Mouse (Mus musculus) 3T3-L1 (cell line): ENCODE data around the gene Vav3.

Experiments
- DNase-seq: peaks from one replicate; pipeline ENCODE4 v3.0.0-alpha.2; 2015; ENCODE audit warnings: low read depth, low spot score

The Vav3 gene

DNA sequence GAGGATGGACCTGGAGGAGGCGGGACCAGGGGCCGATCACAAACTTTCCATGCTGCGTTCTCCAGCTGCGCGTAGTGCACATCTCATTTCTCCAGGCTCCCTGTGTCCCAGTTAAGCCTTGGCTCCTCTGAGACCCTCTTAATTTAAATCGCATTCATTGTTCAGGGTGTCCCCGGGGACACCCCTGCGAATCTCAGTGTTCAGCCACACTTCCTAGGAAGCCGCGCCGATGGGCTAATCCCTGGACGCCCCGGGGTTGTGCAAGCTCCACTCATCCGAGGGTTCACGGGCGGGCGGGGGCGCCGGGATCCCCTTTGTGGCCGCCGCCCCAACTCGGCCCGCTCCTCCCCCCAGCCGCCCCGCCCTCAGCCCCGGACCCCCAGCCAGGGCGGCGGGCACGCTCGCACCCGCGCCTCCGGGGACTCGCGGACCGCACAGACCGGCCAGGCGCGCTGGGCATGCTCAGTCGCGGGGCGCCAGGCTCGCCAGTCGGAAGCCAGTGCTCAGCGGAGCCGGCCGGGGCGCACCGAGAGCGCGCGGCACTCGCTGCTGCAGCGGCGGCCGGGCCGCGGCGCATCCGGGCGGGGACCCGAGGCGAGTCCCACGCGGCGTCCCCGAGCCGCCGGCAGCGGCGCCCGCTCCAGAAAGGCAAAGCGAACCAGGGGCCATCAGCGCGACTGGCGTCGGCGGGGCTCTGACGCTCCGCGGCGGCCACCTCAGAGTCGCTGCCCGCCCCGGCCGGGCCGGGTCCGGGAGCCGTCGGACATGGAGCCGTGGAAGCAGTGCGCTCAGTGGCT lies at the start of gene Vav3:
Gene Vav3 (plus strand): TSS at position 380 of the 797 bp plus-strand sequence.
- DNase-seq = peak; percentile 49

DNA sequence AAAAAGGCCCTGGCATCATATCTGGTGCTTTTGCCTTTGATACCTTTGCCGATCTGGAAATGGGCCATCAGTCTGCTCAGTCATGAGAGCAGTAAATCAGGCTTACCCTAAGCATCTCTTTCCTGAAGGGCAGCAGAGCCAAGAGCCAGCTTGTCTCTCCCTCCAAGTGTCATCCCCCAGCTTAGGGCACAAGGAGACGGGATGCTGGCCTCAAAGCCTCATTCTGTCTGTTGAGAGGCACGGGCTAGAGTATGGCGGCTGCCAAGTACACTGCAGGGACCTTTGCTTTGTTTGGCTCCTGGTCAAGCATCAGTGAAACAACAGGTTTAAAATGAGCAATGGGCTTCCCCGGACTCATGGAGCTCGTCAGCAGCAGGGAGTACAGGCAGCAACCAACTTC lies 41.6 kb upstream of the Vav3 start:
- peak; percentile 18 for DNase-seq

DNA sequence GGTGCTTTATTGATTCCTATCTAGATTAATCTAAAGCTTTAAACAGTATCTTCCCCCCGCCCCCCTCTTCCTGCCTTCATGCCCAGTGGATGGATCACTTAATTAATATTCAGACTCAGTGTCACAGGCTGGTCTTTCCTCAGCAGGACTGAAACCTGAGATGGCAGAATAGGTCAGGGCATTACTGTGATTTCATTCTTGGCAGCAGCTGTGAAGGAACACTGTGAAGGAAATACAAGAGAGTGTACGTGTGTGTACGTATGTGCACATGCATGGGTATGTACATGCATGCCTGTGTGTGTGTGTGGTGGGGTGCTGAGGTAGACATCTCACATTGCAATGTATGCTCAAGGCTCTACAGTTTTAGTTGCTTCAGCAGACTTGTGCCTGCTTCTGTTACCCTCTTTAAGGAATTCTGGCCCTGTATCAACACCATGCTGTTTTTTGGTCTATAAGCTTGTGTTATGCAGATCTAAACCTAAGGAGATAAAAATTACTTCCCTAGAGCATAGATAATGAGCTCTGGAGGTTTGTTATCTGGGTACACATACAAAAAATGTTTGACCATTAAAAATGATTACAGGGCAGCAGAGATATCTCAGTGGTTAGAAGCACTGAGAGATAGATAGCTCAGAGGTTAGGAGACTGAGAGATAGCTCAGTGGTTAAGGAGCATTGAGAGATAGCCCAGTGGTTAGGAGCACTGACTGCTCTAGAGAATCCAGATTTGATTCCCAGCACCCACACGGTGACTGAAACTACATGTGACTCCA lies 41.0 kb upstream of the Vav3 start:
- peak; percentile 39 for DNase-seq

DNA sequence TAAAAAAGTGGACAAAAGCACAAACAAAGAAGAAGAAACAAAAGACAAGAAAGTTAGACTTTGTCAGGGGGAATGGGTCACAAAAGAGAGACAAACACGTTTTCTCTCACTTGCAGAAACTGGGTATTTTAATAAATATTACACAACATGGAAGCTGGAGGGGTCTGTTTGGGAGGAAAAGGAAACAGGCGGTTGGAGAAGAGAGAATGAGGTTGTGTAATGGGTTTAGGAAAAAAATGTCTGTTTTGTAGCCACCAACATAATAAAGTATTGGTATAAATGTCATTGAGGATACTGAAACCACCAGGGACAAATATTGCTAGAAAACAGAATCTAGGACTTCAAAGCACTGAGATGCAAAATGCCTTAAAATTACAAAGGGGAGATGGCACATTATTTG lies 38.4 kb upstream of the Vav3 start:
- no peak for DNase-seq

DNA sequence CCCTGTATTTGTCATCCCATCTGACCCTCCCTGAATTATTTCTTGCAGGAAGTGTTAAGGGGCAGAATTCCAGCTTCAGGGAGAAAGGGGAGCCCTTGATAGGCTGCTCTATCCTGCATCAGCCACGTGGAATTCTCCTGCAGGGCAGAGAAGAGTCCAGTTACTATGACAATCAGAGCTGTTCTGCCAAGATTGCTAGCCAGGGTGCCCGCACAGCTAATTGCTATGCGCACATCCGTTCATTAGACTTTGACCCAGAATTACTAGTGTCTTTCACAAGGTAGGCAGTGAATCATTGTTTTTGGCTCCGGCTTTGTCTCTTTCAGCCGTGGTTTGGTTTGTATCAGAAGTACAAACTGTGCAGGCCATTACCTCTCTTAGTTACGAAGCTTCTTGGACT lies 33.0 kb upstream of the Vav3 start:
- peak; percentile 83 for DNase-seq

DNA sequence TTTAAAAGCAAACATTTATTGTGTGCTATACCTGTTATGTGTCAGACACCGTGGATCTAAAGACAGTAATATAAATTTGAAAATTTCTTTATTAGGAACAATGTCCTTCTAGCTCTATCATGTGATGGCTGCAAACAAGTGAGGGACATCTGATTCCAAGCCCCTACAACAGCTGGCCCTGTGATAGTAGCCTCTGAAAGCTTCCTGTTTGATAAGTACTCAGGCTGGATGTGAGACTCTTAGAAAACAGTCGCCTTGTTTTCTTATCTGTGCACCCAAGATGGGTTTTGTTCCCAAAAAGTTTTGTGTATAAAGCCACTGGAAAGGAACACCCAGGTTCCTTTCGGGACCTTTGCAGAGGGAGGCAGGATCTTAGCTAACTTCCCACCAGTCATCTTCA lies 32.0 kb upstream of the Vav3 start:
- no peak for DNase-seq

DNA sequence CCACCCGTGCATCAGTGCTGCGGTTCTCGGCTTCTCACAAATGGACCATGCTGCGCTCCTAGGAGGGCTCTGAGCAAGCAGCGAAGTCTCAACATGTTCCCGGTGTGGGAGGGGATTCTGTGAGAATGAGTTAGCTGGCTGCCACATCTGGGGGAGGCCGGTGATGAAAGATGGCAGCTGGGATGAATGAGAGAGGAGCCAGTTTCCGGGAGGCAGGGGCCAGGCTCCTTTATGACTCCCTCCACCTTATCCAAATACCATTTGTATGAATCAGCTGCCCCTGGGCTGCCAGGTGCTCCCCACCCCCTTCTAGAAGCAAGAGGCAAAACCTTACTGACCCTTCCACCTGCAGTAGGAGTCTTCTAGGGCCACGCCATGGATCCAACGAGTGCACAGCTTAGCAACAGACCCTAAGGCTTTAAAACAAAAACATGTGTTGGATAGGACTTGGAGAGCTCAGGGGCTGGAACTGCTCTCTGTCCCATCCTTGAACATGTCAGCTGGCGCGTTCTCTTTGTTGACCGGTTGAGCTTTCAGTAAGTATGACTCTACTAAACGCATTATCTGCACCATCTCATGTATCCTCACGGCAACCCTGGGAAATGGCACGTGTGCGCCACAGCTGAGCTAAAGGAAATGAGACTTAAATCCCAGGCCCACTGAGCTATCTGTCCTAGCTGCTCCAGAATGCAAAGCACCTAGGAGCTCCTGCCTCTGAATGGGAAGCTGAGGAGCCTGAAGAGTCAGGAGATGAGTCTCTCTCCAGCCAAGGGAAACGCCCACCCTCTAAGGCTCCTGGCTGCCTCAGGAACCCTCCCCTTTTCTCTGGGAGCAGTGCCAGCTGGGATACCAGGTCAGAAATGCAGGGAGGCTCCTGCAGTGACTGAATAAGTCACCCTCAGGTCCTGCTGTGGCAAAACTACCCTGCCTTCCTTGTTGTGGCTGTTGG lies 30.9 kb upstream of the Vav3 start:
- DNase-seq = peak; percentile 91

DNA sequence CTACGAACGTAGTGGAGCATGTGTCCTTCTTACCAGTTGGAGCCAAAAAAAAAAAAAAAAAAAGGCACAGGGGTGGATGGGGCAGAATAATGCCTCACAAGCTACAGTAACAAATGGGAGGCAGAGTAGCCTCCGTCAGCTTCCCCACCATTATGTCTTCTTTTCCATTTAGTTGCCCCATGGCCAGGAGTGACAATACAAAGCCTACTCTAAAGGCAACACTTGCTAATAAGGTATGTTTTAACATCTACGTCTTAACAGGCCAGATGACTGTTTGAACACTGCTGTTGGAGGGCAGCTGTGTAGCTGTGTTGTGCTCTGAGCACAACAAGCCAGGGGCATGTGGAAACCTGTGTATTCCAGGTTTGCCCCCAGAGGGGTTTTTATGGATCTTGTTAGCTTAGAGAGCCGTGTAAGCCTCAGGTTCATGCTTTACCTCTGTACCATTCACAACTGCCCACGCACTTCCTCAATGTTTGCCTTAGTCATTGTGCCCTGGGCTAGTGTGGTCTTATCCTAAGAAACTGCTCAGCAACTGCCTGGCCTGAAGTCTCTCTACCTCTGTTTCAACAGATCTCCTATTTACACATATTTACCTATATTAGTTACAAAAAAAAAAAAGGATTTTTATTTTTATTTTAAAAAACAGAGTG lies 29.2 kb upstream of the Vav3 start:
- peak; percentile 65 for DNase-seq

DNA sequence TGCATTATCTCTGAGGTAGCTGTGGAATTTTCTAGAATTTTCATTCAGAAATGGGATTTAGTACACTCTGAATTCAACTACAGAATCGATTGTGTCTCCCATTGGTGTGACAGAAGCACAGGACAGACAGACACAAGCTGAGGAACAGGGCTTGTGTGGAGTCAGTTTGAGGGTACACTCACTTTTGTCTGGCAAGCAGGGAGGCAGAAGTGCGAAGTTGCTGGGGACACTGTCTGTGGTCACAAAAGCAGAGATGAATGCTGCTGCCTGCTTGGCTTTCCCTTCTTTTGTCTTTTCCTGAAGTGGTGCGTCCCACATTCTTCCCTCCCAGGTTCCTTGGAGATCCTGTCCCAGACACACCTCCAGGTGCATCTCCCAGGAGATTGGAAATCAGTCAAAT lies 28.6 kb upstream of the Vav3 start:
- peak; percentile 12 for DNase-seq

DNA sequence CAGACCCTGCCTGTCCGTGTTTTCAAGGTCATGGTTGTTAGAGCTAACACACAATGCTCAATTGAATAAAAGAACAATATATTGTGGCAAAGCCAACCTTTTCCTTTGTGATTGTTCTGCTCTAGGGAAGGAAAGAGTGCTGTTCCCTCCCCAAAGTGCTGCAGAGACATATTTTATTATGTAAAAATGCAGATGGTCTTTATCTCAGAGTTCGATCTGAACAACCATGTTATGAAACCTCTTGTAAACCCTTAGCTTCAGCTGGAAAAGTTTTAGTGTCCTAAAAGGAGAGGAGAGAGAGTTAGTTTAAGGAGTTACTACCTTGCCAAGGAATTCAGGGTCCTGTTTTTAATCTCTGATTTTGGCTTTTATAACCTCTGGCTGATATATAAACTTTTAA lies 27.0 kb upstream of the Vav3 start:
- DNase-seq = peak; percentile 15

DNA sequence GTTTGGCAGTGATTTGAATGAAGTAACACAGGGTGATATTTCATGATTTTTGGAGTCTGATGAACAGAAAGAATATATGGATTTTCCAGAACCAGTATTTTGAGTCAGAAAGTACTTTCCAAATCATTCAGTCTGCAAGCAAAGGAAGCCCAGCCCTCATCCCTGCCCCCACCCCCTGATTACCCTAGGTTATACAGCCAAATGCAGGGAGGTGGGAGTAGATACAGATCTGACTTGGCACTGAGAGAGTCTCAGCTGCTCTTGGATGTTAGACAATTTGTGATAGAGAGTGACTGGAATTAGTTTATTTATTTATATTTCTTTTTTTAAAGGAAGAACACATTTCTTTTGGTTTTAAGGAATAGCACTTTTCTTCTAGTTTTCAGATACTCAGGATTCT lies 18.2 kb upstream of the Vav3 start:
- no peak for DNase-seq

DNA sequence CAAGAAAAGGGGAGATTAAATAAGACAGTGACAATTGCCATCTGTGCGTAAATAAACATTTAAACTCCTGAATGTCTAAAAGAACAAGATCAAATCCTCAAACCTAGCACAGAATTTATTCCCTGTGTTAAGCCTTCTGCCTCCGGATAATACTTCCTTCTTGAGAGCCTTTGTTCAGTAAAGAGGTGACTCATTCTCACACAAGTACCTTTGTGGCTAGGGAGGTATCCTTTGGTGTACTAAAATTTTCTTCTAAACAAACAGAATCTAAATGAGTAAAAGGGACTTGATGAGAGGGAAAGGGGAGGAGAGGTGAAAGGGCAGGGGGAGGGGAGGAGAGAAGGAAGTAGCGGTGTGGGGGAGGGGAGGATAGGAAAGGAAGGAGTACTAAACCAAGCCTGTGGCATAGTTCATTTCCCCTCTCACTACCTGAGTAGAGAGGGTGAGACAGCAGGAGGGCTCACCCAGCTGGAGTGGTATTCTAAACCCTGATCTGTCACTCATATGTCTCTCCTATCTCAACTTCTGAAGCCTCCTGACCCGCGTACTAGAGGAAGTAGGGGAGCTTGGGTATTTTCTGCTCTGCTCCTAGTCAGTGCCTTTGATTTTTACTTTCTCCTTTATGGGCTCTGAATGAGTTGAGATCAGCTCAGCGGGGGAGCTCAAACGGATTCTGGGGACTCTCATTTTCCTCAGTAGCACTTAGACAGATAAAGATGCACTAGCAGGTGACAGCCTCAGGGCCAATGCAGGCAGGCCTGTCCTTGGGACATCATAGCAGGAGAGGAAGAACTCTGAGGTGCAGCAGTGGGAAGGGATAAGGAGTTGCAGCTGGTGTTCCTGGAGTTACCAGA lies 16.8 kb upstream of the Vav3 start:
- peak; percentile 24 for DNase-seq

DNA sequence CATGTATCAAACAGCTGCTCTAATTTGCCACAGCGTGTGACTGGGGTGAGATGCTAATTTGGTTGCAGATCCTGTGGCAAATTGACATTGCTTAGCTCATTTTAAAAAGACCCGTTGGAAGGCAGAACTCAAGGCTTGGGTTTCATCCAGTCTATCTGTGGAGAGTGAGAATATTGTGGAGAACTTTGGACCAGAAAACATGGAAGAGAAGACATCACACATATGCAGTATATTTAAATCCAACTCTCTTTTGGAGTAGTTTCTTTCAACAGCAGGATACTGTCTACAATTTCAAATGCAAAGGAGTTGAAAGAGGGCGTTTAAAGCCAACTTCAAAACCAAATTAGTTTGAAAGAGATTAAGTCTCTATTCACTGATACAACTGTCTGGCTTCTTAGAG lies 13.3 kb upstream of the Vav3 start:
- DNase-seq = no peak

DNA sequence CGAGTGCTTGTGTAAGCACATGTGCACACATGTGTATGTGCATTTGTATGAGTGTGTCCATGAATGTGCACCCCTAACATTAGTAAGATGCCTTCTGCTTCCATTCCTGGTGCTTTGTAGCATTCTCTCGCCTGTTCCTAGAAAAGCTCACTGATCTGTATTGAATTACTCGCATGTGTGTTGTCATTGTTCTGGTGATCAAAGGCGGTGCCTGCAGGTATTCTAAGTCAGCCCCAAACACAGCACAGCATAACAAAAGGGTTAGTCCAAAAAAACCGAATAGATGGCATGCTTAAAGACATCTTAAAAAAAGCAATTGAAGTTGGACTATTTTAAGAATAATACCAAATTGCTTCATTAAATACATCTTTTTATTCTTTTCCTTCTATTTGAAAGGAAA lies 7.7 kb upstream of the Vav3 start:
- no peak for DNase-seq

DNA sequence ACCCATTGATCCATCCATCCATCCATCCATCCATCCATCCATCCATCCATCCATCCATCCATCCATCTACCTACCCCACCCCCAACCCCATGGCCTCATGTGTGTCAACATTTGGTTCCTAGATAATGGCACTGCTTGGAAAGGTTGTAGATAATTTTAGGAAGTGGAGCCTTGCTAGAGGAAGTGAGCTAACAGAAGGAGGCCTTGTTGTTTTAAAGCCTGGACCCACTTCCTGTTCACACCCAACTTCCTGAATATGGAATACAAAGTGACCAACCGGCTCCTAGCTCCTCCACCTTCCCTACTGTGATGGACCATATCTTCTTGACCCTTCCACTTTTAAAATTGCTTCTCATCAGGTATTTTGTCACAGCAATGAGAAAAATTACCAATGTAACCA lies 5.0 kb upstream of the Vav3 start:
- DNase-seq = no peak

DNA sequence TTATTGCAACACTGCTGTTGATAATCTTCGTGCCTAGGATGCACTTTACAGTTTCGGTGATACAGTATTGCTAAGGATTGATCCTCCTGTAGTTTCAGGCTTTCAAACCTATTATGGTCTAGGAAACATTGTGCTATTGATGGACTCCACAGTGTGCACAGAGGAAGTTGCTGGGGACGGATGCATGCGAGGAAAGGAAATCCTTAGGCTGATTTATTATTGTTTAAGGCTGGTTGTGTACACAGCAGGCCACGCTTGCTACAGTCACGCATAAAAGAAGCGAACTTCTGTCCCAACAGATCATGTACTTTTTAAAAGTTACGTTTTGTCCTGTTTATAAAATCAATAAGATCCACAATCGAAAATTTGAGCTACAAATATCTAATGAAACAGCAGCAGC lies 1.2 kb upstream of the Vav3 start:
- no peak for DNase-seq

DNA sequence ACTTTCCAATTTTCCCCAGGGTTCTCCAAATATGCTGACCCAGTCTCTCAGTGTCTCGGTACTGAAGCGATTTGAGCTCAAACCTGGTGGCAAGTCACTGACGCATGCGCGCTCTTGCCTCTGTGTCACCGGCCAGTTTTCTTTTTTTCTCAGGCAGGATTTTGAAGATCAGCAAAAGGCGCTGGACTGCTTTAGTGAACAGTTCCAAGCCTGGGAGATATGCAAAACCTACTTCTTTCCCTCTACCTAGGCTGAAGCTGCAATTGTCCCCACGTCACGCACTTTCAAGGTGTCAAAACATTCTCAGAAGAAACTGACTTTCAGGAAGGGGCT lies 546 bp upstream of the Vav3 start:
- DNase-seq = peak; percentile 90

DNA sequence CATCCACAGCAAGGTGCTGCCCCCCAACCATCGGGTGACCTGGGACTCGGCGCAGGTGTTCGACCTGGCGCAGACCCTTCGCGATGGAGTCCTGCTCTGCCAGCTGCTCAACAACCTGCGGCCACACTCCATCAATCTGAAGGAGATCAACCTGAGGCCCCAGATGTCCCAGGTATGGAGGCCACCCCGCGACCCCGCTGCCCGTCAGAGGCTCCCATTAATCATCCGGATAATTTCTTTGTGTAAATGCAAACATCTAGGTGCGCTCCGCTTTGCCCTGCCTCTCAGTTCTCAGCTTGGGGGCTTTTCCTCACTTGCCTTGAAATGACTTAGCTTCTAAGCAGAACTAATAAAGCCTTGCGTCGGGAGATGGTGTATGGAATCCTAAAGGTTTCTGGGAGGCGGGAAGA lies 623 bp downstream of the Vav3 start:
- peak; percentile 22 for DNase-seq

DNA sequence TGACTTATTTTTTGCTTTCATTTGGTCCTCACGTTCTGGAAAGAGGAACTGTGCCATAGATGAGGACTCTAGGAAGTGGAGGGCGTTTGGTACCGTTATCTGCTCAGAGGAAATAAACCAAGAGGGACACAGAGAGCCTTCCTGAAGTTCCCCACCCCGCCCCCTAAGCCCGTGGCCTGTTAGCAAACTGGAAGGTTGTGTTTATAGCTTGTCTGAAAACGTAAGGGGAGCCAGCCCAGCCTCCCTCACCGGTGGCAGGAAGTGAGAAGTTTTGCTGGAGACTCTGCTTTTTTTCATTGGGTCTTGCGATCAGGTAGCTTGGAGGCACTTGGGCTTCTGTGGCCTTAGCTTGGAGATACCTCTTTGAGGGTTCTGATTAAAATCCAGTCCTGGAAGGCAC lies 1.2 kb downstream of the Vav3 start:
- peak; percentile 56 for DNase-seq

DNA sequence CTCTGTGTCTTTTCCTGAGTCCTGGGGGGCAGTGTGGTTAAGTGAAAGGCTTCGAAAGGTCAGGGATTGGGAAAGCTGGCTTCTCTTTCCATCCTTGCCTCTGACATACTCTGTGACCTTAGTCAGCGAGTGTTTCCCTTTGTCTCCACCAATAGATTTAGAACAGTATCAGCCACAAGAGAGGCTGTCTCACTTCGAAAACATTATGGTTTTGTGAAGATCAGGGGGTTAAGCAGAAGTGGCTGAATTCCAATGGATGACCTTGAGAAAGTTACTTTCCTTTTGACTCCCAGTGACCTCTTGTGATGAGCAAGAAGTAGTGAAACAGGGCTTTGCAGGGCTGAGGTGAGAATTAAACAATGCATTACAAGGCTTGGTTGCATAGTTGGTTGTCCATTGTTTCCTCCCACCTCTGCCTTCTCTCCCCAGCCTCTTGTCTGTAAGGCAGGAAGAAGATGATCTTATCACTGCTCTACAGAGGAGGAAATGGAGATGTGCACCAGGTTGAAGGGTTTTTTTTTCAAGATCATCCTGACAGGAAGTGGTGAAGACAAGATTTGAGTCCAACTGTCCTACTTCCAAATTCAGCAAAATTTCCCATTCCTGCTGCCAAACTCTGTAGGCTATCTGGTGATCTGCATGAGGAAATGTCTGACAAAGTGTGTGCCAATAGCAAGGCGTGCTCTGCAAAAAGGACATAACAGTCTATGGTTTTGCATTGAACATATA lies 11.7 kb downstream of the Vav3 start:
- peak; percentile 67 for DNase-seq
